ENCODE assay signal across 13 mouse cellular contexts in genomic region chr4:123093064-123093776, GRCm38 (mm10). TPM values are rescaled to one million over a fixed set of nuclear protein-coding genes. Genes with fewer than 3 reads are reported as not detected.
A peak's percentile ranks its signal among the peaks of the same experiment; 100 is the strongest.
DNase-seq lines count a peak whose midpoint lies in the region; ATAC-seq and TF ChIP-seq lines count a peak whose summit lies in the region.
"Had no signal": no experiment of that assay in that cellular context is flagged by ENCODE, and none has a peak within 500 bp of the region (broad histone marks: within the 10 kb centered on the region; RNA-seq: fewer than 3 reads in every experiment).

No protein-coding gene starts in this region.

- TF ChIP-seq POLR2A in limb, embryonic 14.5 days (IDR thresholded peaks at IDR 0.05; ENCODE audit: borderline replicate concordance, extremely low read depth, insufficient read depth, insufficient read length) = no peak

- H3K27ac ChIP-seq in heart, embryonic 12.5 days (ENCODE audit: poor library complexity, severe bottlenecking) = no peak overlapping the region
- H3K27ac ChIP-seq in neural tube, embryonic 12.5 days = no peak overlapping the region
- H3K27ac ChIP-seq in limb, embryonic 14.5 days (replicated peaks; ENCODE audit: low read depth, low read length) = no peak overlapping the region
- peak overlapping the region; percentile 66 for H3K27ac ChIP-seq in stomach, embryonic 16.5 days (ENCODE audit: low read length)
- H3K27ac ChIP-seq: layer of hippocampus, adult 2 months had no signal

- peak overlapping the region; percentile 18 for H3K4me3 ChIP-seq in heart, embryonic 12.5 days
- H3K4me3 ChIP-seq in neural tube, embryonic 12.5 days = no peak overlapping the region
- H3K4me3 ChIP-seq in limb, embryonic 14.5 days (replicated peaks; ENCODE audit: low read length) = no peak overlapping the region
- H3K4me3 ChIP-seq in stomach, embryonic 16.5 days (replicated peaks; ENCODE audit: low read length) = peak overlapping the region; percentile 23; the same call in 1 of the 2 replicates
- H3K4me3 ChIP-seq: layer of hippocampus, adult 2 months had no signal

- H3K9ac ChIP-seq in heart, embryonic 12.5 days = no peak overlapping the region
- no peak overlapping the region for H3K9ac ChIP-seq in neural tube, embryonic 12.5 days
- no peak overlapping the region for H3K9ac ChIP-seq in limb, embryonic 14.5 days (ENCODE audit: low read depth, low read length, severe bottlenecking)
- H3K9ac ChIP-seq in stomach, embryonic 16.5 days (ENCODE audit: low read length) = 0 out of 2 replicates have a peak overlapping the region, but pooled peaks have one; percentile 4

- DNase-seq in heart, postnatal 25 days (ENCODE audit: low spot score) = no peak
- no peak for DNase-seq in neural tube, embryonic 10.5 days (ENCODE audit: extremely low spot score, low spot score)
- DNase-seq in limb, embryonic 14.5 days (ENCODE audit: low spot score) = peak; percentile 60
- no peak for DNase-seq in cerebellum, adult 9-10 months
- DNase-seq: right cerebral cortex, postnatal 4 days had no signal

- 28% methylated on average over 17 of the region's 17 CpGs for WGBS in heart, embryonic 12.5 days
- 64% methylated on average over 17 of the region's 17 CpGs for WGBS in neural tube, embryonic 12.5 days
- WGBS in limb, embryonic 14.5 days = 44% methylated on average over 17 of the region's 17 CpGs
- WGBS in stomach, embryonic 16.5 days = 35% methylated on average over 17 of the region's 17 CpGs

- H3K4me2 ChIP-seq in heart, embryonic 12.5 days = peak overlapping the region; percentile 54
- H3K4me2 ChIP-seq in neural tube, embryonic 12.5 days (replicated peaks) = 0 out of 2 replicates have a peak overlapping the region, but pooled peaks have one; percentile 3
- peak overlapping the region; percentile 8; the same call in 1 of the 2 replicates for H3K4me2 ChIP-seq in limb, embryonic 14.5 days (replicated peaks; ENCODE audit: low read depth, low read length, severe bottlenecking)
- H3K4me2 ChIP-seq in stomach, embryonic 16.5 days (ENCODE audit: low read depth, low read length) = peak overlapping the region; percentile 41

- peaks cover 10% of the 10 kb centered on the region; the same call in 1 of the 2 replicates for H3K4me1 ChIP-seq in heart, embryonic 12.5 days (replicated peaks)
- no peaks in the 10 kb centered on the region for H3K4me1 ChIP-seq in neural tube, embryonic 12.5 days
- H3K4me1 ChIP-seq in limb, embryonic 14.5 days (ENCODE audit: control insufficient read depth, insufficient read depth, low read length) = no peaks in the 10 kb centered on the region
- no peaks in the 10 kb centered on the region for H3K4me1 ChIP-seq in stomach, embryonic 16.5 days (ENCODE audit: control insufficient read depth, insufficient read depth, low read length)

- H3K9me3 ChIP-seq in heart, embryonic 12.5 days (replicated peaks) = no peaks in the 10 kb centered on the region
- H3K9me3 ChIP-seq in neural tube, embryonic 12.5 days = no peaks in the 10 kb centered on the region
- no peaks in the 10 kb centered on the region for H3K9me3 ChIP-seq in limb, embryonic 14.5 days (ENCODE audit: control insufficient read depth, low read length)
- H3K9me3 ChIP-seq in stomach, embryonic 16.5 days (replicated peaks; ENCODE audit: control insufficient read depth, low read length) = no peaks in the 10 kb centered on the region

- 0 out of 2 replicates have a peak, but pooled peaks cover 4% of the 10 kb centered on the region for H3K27me3 ChIP-seq in heart, embryonic 12.5 days (replicated peaks)
- no peaks in the 10 kb centered on the region; the same call in 1 of the 2 replicates for H3K27me3 ChIP-seq in neural tube, embryonic 12.5 days (replicated peaks)
- H3K27me3 ChIP-seq in limb, embryonic 14.5 days (ENCODE audit: control insufficient read depth, insufficient read depth, low read length) = no peaks in the 10 kb centered on the region
- no peaks in the 10 kb centered on the region for H3K27me3 ChIP-seq in stomach, embryonic 16.5 days (ENCODE audit: control insufficient read depth, insufficient read depth, low read length)

- ATAC-seq in heart, embryonic 12.5 days (ENCODE audit: insufficient number of reproducible peaks, low FRiP score) = peak; percentile 64; the same call in 1 of the 2 replicates
- no peak for ATAC-seq in neural tube, embryonic 12.5 days (ENCODE audit: low FRiP score, low read depth)
- ATAC-seq in limb, embryonic 14.5 days (ENCODE audit: low FRiP score, low read depth) = peak; percentile 70; the same call in 1 of the 2 replicates
- ATAC-seq in stomach, embryonic 16.5 days (ENCODE audit: insufficient read depth, low FRiP score) = peak; percentile 94
- ATAC-seq in erythroblast, adult 5-6 weeks (replicated peaks; ENCODE audit: low FRiP score, poor library complexity, severe bottlenecking) = no peak
- ATAC-seq: activated CD4-positive, CD25-positive, alpha-beta regulatory T cell, adult 4 months; forebrain, embryonic 16.5 days; midbrain, embryonic 16.5 days had no signal

- intact Hi-C loops in heart, postnatal 25 days (cut with DNase I) = no loop called here

- no peaks in the 10 kb centered on the region for H3K36me3 ChIP-seq in heart, embryonic 12.5 days
- no peaks in the 10 kb centered on the region for H3K36me3 ChIP-seq in neural tube, embryonic 12.5 days
- no peaks in the 10 kb centered on the region for H3K36me3 ChIP-seq in limb, embryonic 14.5 days (ENCODE audit: control insufficient read depth, insufficient read depth, low read length)
- H3K36me3 ChIP-seq in stomach, embryonic 16.5 days (ENCODE audit: control insufficient read depth, insufficient read depth, low read length) = no peaks in the 10 kb centered on the region

RNA-seq across cellular contexts. Expression of gene Bmp8b, which starts 11.7 kb away (rescaled TPM):
- polyA plus RNA-seq in heart, embryonic 12.5 days (2016; fragmentation: Nextera tagmentation; extraction: Ambion mirVana) = 0.17 TPM in 1 of 2 replicates, not detected in the other
- not detected for total RNA-seq in heart, postnatal 25 days (2021)
- polyA plus RNA-seq in neural tube, embryonic 12.5 days (2016; fragmentation: Nextera tagmentation; extraction: Ambion mirVana) = 0.22 and 0.29 TPM in 2 replicates
- polyA plus RNA-seq in limb, embryonic 14.5 days (2012; rRNA removed) = 1.5 and 1.9 TPM in 2 replicates
- polyA plus RNA-seq in limb, embryonic 14.5 days (2014; fragmentation: Nextera tagmentation; extraction: Ambion mirVana) = 0.93 and 1.3 TPM in 2 replicates
- polyA plus RNA-seq in stomach, embryonic 16.5 days (2015; fragmentation: Nextera tagmentation; extraction: Ambion mirVana) = 0.50 and 0.67 TPM in 2 replicates
- 0.19 TPM in 1 of 2 replicates, not detected in the other for total RNA-seq in erythroblast, adult 5-6 weeks (2015; ENCODE audit: low replicate concordance)
- 0.28 TPM in 1 of 2 replicates, not detected in the other for total RNA-seq in erythroblast, adult 5-6 weeks (2017; ENCODE audit: low replicate concordance)

RNA-seq across cellular contexts. Expression of gene Oxct2b, which starts 22.8 kb away (rescaled TPM):
- not detected in 2 replicates for polyA plus RNA-seq in heart, embryonic 12.5 days (2016; fragmentation: Nextera tagmentation; extraction: Ambion mirVana)
- total RNA-seq in heart, postnatal 25 days (2021) = not detected
- 0.13 TPM in 1 of 2 replicates, not detected in the other for polyA plus RNA-seq in neural tube, embryonic 12.5 days (2016; fragmentation: Nextera tagmentation; extraction: Ambion mirVana)
- 0.35 and 0.41 TPM in 2 replicates for polyA plus RNA-seq in limb, embryonic 14.5 days (2012; rRNA removed)
- polyA plus RNA-seq in limb, embryonic 14.5 days (2014; fragmentation: Nextera tagmentation; extraction: Ambion mirVana) = 0.33 TPM in 1 of 2 replicates, not detected in the other
- polyA plus RNA-seq in stomach, embryonic 16.5 days (2015; fragmentation: Nextera tagmentation; extraction: Ambion mirVana) = 0.22 TPM in 1 of 2 replicates, not detected in the other
- not detected in 2 replicates for total RNA-seq in erythroblast, adult 5-6 weeks (2015; ENCODE audit: low replicate concordance)
- total RNA-seq in erythroblast, adult 5-6 weeks (2017; ENCODE audit: low replicate concordance) = not detected in 2 replicates
- total RNA-seq: layer of hippocampus, adult 2 months had no signal
- polyA plus RNA-seq: activated CD4-positive, CD25-positive, alpha-beta regulatory T cell, adult 4 months had no signal

RNA-seq across cellular contexts. Expression of gene Ppie, which starts 46.5 kb away (rescaled TPM):
- 54.0 and 59.3 TPM in 2 replicates for polyA plus RNA-seq in heart, embryonic 12.5 days (2016; fragmentation: Nextera tagmentation; extraction: Ambion mirVana)
- 10 to 100 TPM; 20.2 to 24.4 TPM for total RNA-seq in heart, postnatal 25 days (2021)
- 80.1 and 80.9 TPM in 2 replicates for polyA plus RNA-seq in neural tube, embryonic 12.5 days (2016; fragmentation: Nextera tagmentation; extraction: Ambion mirVana)
- polyA plus RNA-seq in limb, embryonic 14.5 days (2012; rRNA removed) = 46.0 and 57.6 TPM in 2 replicates
- polyA plus RNA-seq in limb, embryonic 14.5 days (2014; fragmentation: Nextera tagmentation; extraction: Ambion mirVana) = 93.9 and 96.4 TPM in 2 replicates
- 79.4 and 85.4 TPM in 2 replicates for polyA plus RNA-seq in stomach, embryonic 16.5 days (2015; fragmentation: Nextera tagmentation; extraction: Ambion mirVana)
- 5.2 and 5.6 TPM in 2 replicates for total RNA-seq in erythroblast, adult 5-6 weeks (2015; ENCODE audit: low replicate concordance)
- 4.3 and 15.4 TPM in 2 replicates for total RNA-seq in erythroblast, adult 5-6 weeks (2017; ENCODE audit: low replicate concordance)

Comparison
In these comparisons a context has a peak if more than half of its experiments do, and no peak if none do; other contexts are left out.
1. ATAC-seq: peak in heart, embryonic 12.5 days (single experiment), limb, embryonic 14.5 days (single experiment) and stomach, embryonic 16.5 days (single experiment); none in neural tube, embryonic 12.5 days (single experiment) and erythroblast, adult 5-6 weeks (single experiment).
2. H3K4me2 ChIP-seq: peak in every context shown above with its lines; median percentile 54 in heart, embryonic 12.5 days; 41 in stomach, embryonic 16.5 days; 8 in limb, embryonic 14.5 days; 3 in neural tube, embryonic 12.5 days.
3. H3K4me3 ChIP-seq: peak in heart, embryonic 12.5 days (single experiment) and stomach, embryonic 16.5 days (single experiment); none in neural tube, embryonic 12.5 days (single experiment) and limb, embryonic 14.5 days (single experiment).